Mouse (Mus musculus) lung, embryonic 16.5 days (tissue): ENCODE measurements around the gene Traf3ip1. TPM values are rescaled to one million over a fixed set of nuclear protein-coding genes. Genes with fewer than 3 reads are reported as not detected.
"Not testable (repeated sequence)": the region's sequence is repeated elsewhere in the genome, so short reads cannot be mapped to it uniquely, and the experiment has no call there.

Experiments used
- ATAC-seq: fragments of 200-750 bp; cut with Nextera tagmentation; 2 replicates; pipeline ENCODE4 v1.8.0; 2017; ENCODE audit warnings: low read depth, mild to moderate bottlenecking, moderate library complexity
- H3K27ac ChIP-seq: fragments of 300-500 bp; sonication (generic); 2 replicates; pipeline ENCODE4 v1.5.1; 2014; ENCODE audit warnings: mild to moderate bottlenecking, control low read depth, low read length
- H3K27me3 ChIP-seq: fragments of 300-500 bp; sonication (generic); 2 replicates; pipeline ENCODE4 v1.6.1; 2014; ENCODE audit warnings: low read depth, low read length, mixed read lengths; ENCODE audit not compliant: control insufficient read depth, insufficient read depth
- H3K36me3 ChIP-seq: fragments of 300-500 bp; sonication (generic); 2 replicates; pipeline ENCODE4 v1.6.1; 2014; ENCODE audit warnings: low read length; ENCODE audit not compliant: control insufficient read depth, insufficient read depth
- H3K4me1 ChIP-seq: fragments of 300-500 bp; sonication (generic); replicated peaks from 2 replicates; pipeline ENCODE4 v1.6.1; 2014; ENCODE audit warnings: low read length, mixed read lengths; ENCODE audit not compliant: control insufficient read depth, insufficient read depth
- H3K4me2 ChIP-seq: fragments of 300-500 bp; sonication (generic); 2 replicates; pipeline ENCODE4 v1.6.1; 2014; ENCODE audit warnings: low read depth, low read length, control low read depth
- H3K4me3 ChIP-seq: fragments of 300-500 bp; sonication (generic); 2 replicates; pipeline ENCODE4 v1.5.1; 2014; ENCODE audit warnings: mild to moderate bottlenecking, low read length, control low read depth
- H3K9ac ChIP-seq: fragments of 300-500 bp; sonication (generic); 2 replicates; pipeline ENCODE4 v1.6.1; 2014; ENCODE audit warnings: low read length, control low read depth
- H3K9me3 ChIP-seq: fragments of 300-500 bp; sonication (generic); 2 replicates; pipeline ENCODE4 v1.6.1; 2016; ENCODE audit warnings: low read length; ENCODE audit not compliant: control insufficient read depth
- WGBS: fragments of 180-500 bp; shearing (Covaris S2); extraction: QIAGEN DNeasy Blood & Tissue Kit; methylation state at CpG from one replicate; pipeline ENCODE4 v1.1.7; 2014; 5-methylcytosine and 5-hydroxymethylcytosine counted together
- polyA plus RNA-seq: library from polyadenylated mRNA; unstranded; fragments of >200 nt; fragmentation: Nextera tagmentation; extraction: Ambion mirVana; gene quantifications from 2 replicates; pipeline ENCODE4 v1.2.1, GENCODE M21; 2015

Gene Traf3ip1
- polyA plus RNA-seq, 1 experiment from 2014 or later = 13.0 TPM

DNA sequence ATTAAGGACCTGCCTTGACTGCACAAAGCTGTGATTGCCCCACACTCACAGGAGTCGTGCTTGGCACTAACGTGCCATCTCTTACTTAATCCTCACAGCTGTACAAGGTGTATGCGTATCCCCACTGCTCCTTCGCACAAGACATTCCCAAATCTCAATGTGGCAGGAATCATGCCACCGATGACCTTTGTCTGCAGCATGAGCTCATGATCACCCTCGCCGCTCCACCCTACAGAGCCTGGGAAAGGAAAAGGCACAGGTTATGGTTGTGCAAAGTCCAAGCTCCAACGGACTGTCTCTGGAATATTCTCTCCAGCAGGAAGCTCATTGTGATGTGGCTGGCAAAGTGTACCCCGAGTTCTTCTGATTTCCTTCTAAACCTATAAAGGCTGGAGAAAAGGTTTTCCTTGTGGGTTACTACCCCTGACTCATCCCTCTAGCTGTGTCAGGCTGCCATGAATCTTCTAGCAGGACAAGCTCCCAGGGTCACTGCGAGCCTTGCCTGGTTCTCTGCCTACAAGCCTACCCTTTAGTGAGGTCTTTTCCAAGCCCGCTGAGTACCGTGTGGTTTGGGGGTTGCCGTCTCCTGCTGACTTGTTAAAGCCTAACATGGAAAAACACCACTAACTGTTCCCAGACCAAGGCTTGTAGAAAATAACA, 31.0 kb upstream of the Traf3ip1 start:
- 87% methylated on average over 13 of the region's 13 CpGs for WGBS

DNA sequence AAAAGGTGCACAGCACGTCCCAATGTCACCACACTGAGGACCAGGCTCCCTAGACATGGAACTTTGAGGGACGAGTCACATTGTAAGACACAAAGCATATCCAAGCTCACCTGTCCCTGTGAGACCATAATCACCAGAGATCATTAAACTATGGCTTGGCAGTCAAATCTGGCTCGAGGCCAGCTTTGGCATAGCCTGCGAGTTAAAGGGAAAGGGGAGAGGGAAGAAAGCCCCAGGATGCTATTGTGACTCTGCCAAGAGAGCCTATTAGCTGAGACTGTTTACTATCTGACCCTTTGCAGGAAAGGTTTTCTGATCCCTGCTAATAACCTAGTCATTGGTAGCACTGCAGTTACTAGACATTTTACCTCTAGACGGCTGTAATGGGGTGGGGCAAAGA, 30.0 kb upstream of the Traf3ip1 start:
- 39% methylated on average over 5 of the region's 5 CpGs for WGBS
- H3K4me1 ChIP-seq = peaks cover 17% of the 10 kb centered on the region; the same call in 1 of the 2 replicates
- peak overlapping the region; percentile 71 for H3K27ac ChIP-seq

More for the DNA sequence above, 31.0 kb upstream of the Traf3ip1 start:
- no peak for ATAC-seq
- no peak overlapping the region for H3K4me3 ChIP-seq
- no peak overlapping the region for H3K4me2 ChIP-seq
- H3K27ac ChIP-seq = no peak overlapping the region
- H3K4me1 ChIP-seq = peaks cover 18% of the 10 kb centered on the region; the same call in 1 of the 2 replicates
- no peaks in the 10 kb centered on the region for H3K27me3 ChIP-seq
- no peak overlapping the region for H3K9ac ChIP-seq
- no peaks in the 10 kb centered on the region for H3K9me3 ChIP-seq
- H3K36me3 ChIP-seq = no peaks in the 10 kb centered on the region

DNA sequence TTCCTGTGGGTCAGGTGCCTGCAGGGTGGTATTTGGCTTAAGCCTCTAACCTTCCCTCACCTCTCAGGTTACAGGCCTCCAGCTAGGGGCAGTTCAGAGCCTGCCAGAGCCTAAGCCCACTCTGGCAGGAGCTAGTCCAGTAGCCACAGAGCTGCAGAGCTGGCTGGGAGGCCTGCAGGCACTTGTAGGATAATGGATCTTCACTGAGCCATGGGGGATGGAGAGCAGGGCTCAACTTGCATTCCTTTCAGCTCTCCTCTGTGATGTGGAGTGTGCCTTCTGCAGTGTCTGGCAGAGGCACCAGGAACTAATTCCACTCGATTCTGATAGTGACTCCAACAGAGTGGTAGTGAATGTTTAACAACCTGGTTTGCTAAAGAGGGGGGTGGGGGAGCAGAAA, 29.2 kb upstream of the Traf3ip1 start:
- WGBS = 6% methylated on average over 1 of the region's 1 CpGs
- peak overlapping the region; percentile 71 for H3K27ac ChIP-seq

More for the DNA sequence above, 30.0 kb upstream of the Traf3ip1 start:
- Histone ChIP-seq H3K36me3 (no peaks in the 10 kb centered on the region), H3K4me3 (no peak overlapping the region), H3K9ac (no peak overlapping the region), H3K4me2 (no peak overlapping the region), H3K9me3 (no peaks in the 10 kb centered on the region), H3K27me3 (no peaks in the 10 kb centered on the region)
- ATAC-seq = no peak

DNA sequence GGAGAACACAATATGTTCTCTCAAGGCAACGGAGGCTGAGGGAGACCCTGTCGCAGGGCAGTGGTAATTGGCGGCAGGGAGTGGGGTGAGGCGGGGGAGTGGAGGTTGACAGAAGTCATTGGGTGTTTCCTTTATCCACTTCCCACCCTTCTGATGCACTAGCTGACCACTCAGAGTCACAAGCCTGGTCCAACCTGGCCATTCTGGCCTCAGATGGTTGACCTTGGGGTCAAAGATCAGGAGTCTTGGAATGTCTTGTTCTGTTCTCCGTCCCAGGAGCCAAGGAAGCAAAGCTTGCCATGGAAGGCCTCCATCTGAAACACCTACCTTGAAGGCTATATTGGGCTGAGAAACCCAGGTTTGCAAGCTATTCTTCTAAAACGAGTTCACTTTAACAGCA, 28.3 kb upstream of the Traf3ip1 start:
- 77% methylated on average over 6 of the region's 6 CpGs for WGBS
- Histone ChIP-seq H3K4me2 (no peak overlapping the region), H3K27ac (peak overlapping the region; percentile 68), H3K4me3 (no peak overlapping the region), H3K9me3 (no peaks in the 10 kb centered on the region), H3K4me1 (peaks cover 11% of the 10 kb centered on the region; the same call in 1 of the 2 replicates), H3K9ac (no peak overlapping the region), H3K27me3 (no peaks in the 10 kb centered on the region), H3K36me3 (no peaks in the 10 kb centered on the region)
- ATAC-seq = no peak

More for the DNA sequence above, 29.2 kb upstream of the Traf3ip1 start:
- Histone ChIP-seq H3K9me3 (no peaks in the 10 kb centered on the region), H3K4me3 (no peak overlapping the region), H3K27me3 (no peaks in the 10 kb centered on the region), H3K4me2 (no peak overlapping the region), H3K36me3 (no peaks in the 10 kb centered on the region), H3K4me1 (peaks cover 11% of the 10 kb centered on the region; the same call in 1 of the 2 replicates), H3K9ac (no peak overlapping the region)
- peak; percentile 88 for ATAC-seq

DNA sequence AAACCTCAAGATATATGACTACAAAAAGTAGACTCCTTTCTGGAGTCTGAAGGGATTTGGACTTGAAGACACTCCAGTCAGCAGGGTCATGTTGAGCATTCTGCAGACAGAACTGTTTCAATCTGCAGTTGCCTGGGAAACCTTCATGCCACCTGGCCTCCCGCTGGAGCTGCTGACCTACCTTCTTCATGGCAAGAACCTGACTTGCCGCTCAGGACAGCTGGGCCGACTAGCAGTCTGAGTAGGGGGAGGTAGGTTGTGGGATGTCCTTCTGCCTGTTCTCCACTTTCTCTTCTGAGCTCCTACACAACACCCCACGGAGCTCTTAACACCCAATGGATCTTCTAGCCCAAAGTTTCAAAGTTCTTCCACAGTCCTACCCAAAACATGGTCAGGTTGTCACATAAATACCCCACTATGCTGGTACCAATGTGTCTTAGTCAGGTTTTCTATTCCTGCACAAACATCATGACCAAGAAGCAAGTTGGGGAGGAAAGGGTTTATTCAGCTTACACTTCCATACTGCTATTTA, 24.5 kb upstream of the Traf3ip1 start:
- H3K9me3 ChIP-seq = no peaks in the 10 kb centered on the region
- ATAC-seq = no peak
- 0 out of 2 replicates have a peak, but pooled peaks cover 5% of the 10 kb centered on the region for H3K4me1 ChIP-seq
- H3K36me3 ChIP-seq = no peaks in the 10 kb centered on the region
- no peak overlapping the region for H3K4me2 ChIP-seq
- no peak overlapping the region for H3K27ac ChIP-seq
- H3K9ac ChIP-seq = no peak overlapping the region
- H3K4me3 ChIP-seq = no peak overlapping the region
- WGBS = 71% methylated on average over 4 of the region's 4 CpGs
- H3K27me3 ChIP-seq = no peaks in the 10 kb centered on the region

DNA sequence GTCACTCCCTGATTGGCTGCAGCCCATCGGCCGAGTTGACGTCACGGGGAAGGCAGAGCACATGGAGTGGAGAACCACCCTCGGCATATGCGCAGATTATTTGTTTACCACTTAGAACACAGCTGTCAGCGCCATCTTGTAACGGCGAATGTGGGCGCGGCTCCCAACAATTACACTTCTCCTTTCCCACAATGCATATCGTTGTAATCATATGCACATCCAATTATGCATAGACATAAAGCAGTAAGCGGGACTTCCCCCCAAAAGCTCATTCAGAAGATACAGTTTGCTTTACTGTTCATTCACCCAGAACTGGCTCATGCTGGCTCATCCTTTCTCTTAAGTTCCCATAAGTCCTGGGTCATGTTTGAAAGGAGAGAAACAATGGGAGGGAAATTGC, 16.3 kb upstream of the Traf3ip1 start:
- 98% methylated on average over 8 of the region's 13 CpGs for WGBS
- not testable (repeated sequence) for H3K27ac ChIP-seq, ATAC-seq, H3K9me3 ChIP-seq, H3K36me3 ChIP-seq, H3K27me3 ChIP-seq, H3K4me2 ChIP-seq, H3K4me1 ChIP-seq, H3K4me3 ChIP-seq, H3K9ac ChIP-seq

DNA sequence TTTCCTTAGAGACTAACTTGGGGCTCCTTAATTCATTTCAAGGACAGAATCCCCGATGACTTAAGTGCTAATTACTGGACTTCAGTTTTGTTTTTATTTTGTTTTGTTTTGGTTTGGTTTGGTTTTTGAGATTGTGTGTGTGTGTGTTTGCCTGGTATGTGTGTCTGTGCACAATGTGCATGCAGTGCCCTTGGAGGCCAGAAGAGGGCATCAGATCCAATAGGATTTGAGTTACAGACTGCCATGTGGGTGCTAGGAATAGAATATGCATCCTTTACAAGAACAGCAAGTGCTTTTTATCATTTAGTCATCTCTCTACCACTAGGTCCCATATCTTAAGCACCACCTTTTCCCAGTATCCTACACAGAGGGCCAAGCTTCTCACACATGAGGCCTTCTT, 15.5 kb upstream of the Traf3ip1 start:
- Histone ChIP-seq H3K4me1 (peaks cover 3% of the 10 kb centered on the region; the same call in 1 of the 2 replicates), H3K27ac (no peak overlapping the region), H3K9me3 (no peaks in the 10 kb centered on the region), H3K9ac (no peak overlapping the region), H3K4me2 (no peak overlapping the region), H3K27me3 (no peaks in the 10 kb centered on the region), H3K36me3 (no peaks in the 10 kb centered on the region), H3K4me3 (no peak overlapping the region)
- 98% methylated on average over 1 of the region's 1 CpGs for WGBS
- no peak for ATAC-seq

DNA sequence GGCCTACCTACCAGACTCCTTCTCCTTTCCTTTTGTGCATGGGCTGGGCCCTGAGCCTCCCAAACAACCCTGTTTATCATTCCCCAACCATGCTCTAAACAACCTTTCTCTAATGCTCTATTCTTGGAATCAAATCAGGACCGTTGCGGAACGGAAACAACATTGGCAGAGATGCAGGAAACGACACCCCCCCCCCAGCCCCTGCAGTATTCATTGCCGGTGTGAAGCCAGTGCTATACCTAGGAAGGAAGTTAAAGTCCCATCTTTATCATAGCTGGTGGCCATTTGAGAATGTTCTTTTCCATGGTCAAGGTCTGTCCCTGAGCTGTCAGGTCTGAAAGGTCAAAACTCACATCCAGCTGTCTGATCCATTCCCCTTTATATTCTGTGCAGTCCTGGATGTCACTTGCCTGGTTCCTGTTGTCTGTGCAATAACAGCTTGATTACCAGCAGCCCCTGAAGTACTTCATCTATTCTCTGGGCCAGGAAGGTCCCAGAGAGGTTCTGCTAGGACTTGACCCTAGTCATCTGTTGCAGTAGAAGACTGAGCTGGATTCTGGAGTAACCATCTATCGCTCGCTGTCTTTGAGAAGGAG, 11.7 kb upstream of the Traf3ip1 start:
- Histone ChIP-seq H3K9me3 (no peaks in the 10 kb centered on the region), H3K9ac (no peak overlapping the region)

DNA sequence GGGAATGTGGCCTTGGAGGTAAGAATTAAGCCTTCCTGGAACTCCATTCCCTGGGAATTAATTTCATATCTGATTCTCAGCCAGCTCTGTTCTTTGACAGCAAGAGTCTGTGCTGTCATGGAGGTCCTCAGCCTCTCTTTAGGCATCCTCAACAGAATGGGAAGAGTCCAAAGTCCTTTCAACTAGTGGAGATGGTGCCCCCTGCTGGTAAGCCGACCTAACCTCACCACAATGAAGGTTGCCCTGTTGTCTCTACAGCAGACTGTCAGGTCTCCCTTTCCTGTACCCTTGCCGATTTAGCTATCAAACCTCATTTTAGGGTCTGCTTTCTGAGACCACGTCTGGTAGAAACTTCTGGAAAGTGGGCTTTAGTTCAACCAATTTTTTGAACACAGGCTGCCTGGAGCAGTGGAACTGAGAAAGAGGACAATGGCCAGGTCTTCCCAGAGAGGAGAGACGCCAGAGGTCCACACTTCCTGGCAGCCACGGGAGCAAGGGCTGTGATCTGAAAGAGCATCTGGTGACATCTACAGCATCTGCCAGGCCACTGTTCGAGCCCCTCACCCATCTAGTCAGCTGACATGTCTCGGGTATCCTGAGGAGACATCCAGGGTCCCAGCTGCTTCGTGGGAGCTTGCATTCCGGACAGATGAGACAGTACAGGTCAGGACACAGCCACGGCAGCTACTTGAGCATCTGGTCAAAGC, 11.0 kb upstream of the Traf3ip1 start:
- H3K9me3 ChIP-seq = no peaks in the 10 kb centered on the region
- no peak overlapping the region for H3K4me2 ChIP-seq
- 29% methylated on average over 10 of the region's 10 CpGs for WGBS
- H3K27me3 ChIP-seq = no peaks in the 10 kb centered on the region
- peaks cover 3% of the 10 kb centered on the region; the same call in 1 of the 2 replicates for H3K4me1 ChIP-seq
- no peak overlapping the region for H3K4me3 ChIP-seq
- peak; percentile 93 for ATAC-seq
- H3K36me3 ChIP-seq = no peaks in the 10 kb centered on the region
- no peak overlapping the region for H3K27ac ChIP-seq
- no peak overlapping the region for H3K9ac ChIP-seq

More for the DNA sequence above, 11.7 kb upstream of the Traf3ip1 start:
- no peak overlapping the region for H3K27ac ChIP-seq
- 0 out of 2 replicates have a peak, but pooled peaks have one; percentile 36 for ATAC-seq
- no peak overlapping the region for H3K4me2 ChIP-seq
- H3K4me3 ChIP-seq = no peak overlapping the region
- no peaks in the 10 kb centered on the region for H3K36me3 ChIP-seq
- 53% methylated on average over 7 of the region's 7 CpGs for WGBS
- H3K27me3 ChIP-seq = no peaks in the 10 kb centered on the region
- H3K4me1 ChIP-seq = peaks cover 3% of the 10 kb centered on the region; the same call in 1 of the 2 replicates
